Mouse (Mus musculus) MEL (cell line): ENCODE data around the gene Yif1a.

Experiments used
- CHD1 ChIP-seq: IDR thresholded peaks from 2 replicates; pipeline ENCODE4 v1.6.1; 2012; ENCODE audit warnings: low read depth, mild to moderate bottlenecking, inconsistent platforms, low read length, improper control_type of control experiment
- CHD2 ChIP-seq: IDR thresholded peaks from 2 replicates; pipeline ENCODE4 v1.6.1; 2011; ENCODE audit warnings: low read length, improper control_type of control experiment
- CTCF ChIP-seq, 3 experiments: IDR thresholded peaks in 2 of 3; conservative IDR thresholded peaks in 1 of 3; 2 replicates each; pipeline ENCODE4 v1.5.1; 2011 to 2012; ENCODE audit warnings: low read length in 3 of 3, low read depth in 2 of 3, mild to moderate bottlenecking in 2 of 3, improper control_type of control experiment in 1 of 3, inconsistent platforms in 1 of 3, mixed read lengths in 1 of 3, moderate library complexity in 1 of 3; ENCODE audit not compliant: control insufficient read depth in 1 of 3, insufficient read depth in 1 of 3, poor library complexity in 1 of 3, severe bottlenecking in 1 of 3
- HCFC1 ChIP-seq: IDR thresholded peaks from 2 replicates; pipeline ENCODE4 v1.6.1; 2012; ENCODE audit warnings: low read depth, mild to moderate bottlenecking, inconsistent platforms, low read length, improper control_type of control experiment, moderate library complexity
- MEF2A ChIP-seq: IDR thresholded peaks from 2 replicates; pipeline ENCODE4 v1.6.1; 2014; ENCODE audit warnings: low read depth, mild to moderate bottlenecking, inconsistent platforms, low read length, improper control_type of control experiment; ENCODE audit not compliant: poor library complexity, insufficient replicate concordance, severe bottlenecking; ENCODE audit errors: extremely low read depth
- POLR2A ChIP-seq, 2 experiments: IDR thresholded peaks; 2 replicates each; pipeline ENCODE4 v1.6.1; 2011 to 2012; ENCODE audit warnings: low read length in 2 of 2, mild to moderate bottlenecking in 2 of 2, control low read depth in 1 of 2, improper control_type of control experiment in 1 of 2, low read depth in 1 of 2, moderate library complexity in 1 of 2; ENCODE audit not compliant: control insufficient read depth in 1 of 2, insufficient read depth in 1 of 2, poor library complexity in 1 of 2
- SIN3A ChIP-seq: IDR thresholded peaks from 2 replicates; pipeline ENCODE4 v1.6.1; 2012; ENCODE audit warnings: low read length, improper control_type of control experiment, inconsistent platforms
- ZC3H11A ChIP-seq: IDR thresholded peaks from 2 replicates; pipeline ENCODE4 v1.6.1; 2012; ENCODE audit warnings: low read depth, mild to moderate bottlenecking, inconsistent platforms, low read length, improper control_type of control experiment

DNA sequence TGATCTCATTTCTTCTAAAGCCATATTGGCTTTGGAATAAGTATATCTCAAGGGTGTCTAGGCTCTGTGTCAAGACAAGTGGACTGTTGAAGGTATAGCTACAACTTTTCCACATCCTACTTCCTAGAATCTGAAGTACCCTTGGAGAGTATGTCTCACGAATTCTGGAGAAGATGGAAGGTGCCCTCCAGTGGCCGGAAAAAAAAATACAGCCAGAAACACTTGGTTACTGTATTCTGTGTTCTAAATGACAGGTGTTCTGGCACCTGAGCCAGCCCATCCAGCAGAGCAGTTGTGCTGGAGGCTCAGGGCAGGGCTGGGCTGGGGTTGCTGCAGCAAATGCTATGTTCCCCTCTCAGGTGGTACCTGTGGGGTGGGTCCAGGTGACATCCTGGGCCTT, 51.3 kb downstream of the Yif1a start:
- TF ChIP-seq CHD2: no peak
- peak; percentile 37 to 85 (median 65) for TF ChIP-seq CTCF (IDR thresholded peaks at IDR 0.05 in 2 of 3, conservative IDR thresholded peaks at IDR 0.05 in 1 of 3; ENCODE audit: control insufficient read depth in 1 of 3, insufficient read depth in 1 of 3, low read depth in 2 of 3, low read length in 3 of 3, poor library complexity in 1 of 3, severe bottlenecking in 1 of 3)
- TF ChIP-seq CHD1: no peak
- no peak for TF ChIP-seq MEF2A
- peak; percentile 63 for TF ChIP-seq ZC3H11A
- peak; percentile 31; the same call in 1 of the 2 replicates for TF ChIP-seq SIN3A
- TF ChIP-seq POLR2A (IDR thresholded peaks at IDR 0.05; ENCODE audit: control insufficient read depth in 1 of 2, insufficient read depth in 1 of 2, low read depth in 1 of 2, low read length in 2 of 2, poor library complexity in 1 of 2): no peak
- TF ChIP-seq HCFC1: no peak
